Mouse (Mus musculus) embryonic facial prominence, embryonic 11.5 days (tissue): ENCODE results near the gene Stat1. TPM values are rescaled to one million over a fixed set of nuclear protein-coding genes. Genes with fewer than 3 reads are reported as not detected.

Experiments
- ATAC-seq: fragments of 200-750 bp; cut with Nextera tagmentation; replicated peaks from 2 replicates; pipeline ENCODE4 v1.8.0; 2017; ENCODE audit warnings: low read depth; ENCODE audit not compliant: insufficient number of reproducible peaks, low FRiP score, low TSS enrichment
- DNase-seq: peaks from one replicate; pipeline ENCODE4 v3.0.0-alpha.2; 2015; ENCODE audit warnings: low spot score
- H3K27ac ChIP-seq: fragments of 300-500 bp; sonication (generic); replicated peaks from 2 replicates; pipeline ENCODE4 v1.5.1; 2014; ENCODE audit warnings: mild to moderate bottlenecking, low read depth, low read length, control low read depth
- H3K27me3 ChIP-seq: fragments of 300-500 bp; sonication (generic); 2 replicates; pipeline ENCODE4 v1.6.1; 2014; ENCODE audit warnings: mild to moderate bottlenecking, low read length, moderate library complexity, mixed read lengths; ENCODE audit not compliant: control insufficient read depth, insufficient read depth
- H3K36me3 ChIP-seq: fragments of 300-500 bp; sonication (generic); replicated peaks from 2 replicates; pipeline ENCODE4 v1.6.1; 2014; ENCODE audit warnings: low read depth, mild to moderate bottlenecking, low read length, moderate library complexity, mixed read lengths; ENCODE audit not compliant: control insufficient read depth, insufficient read depth
- H3K4me1 ChIP-seq: fragments of 300-500 bp; sonication (generic); 2 replicates; pipeline ENCODE4 v1.6.1; 2014; ENCODE audit warnings: low read length, mixed read lengths; ENCODE audit not compliant: control insufficient read depth, insufficient read depth
- H3K4me2 ChIP-seq: fragments of 300-500 bp; sonication (generic); 2 replicates; pipeline ENCODE4 v1.6.1; 2014; ENCODE audit warnings: low read depth, mild to moderate bottlenecking, control low read depth, low read length, moderate library complexity
- H3K4me3 ChIP-seq: fragments of 300-500 bp; sonication (generic); 2 replicates; pipeline ENCODE4 v1.5.1; 2014; ENCODE audit warnings: low read depth, low read length, control low read depth
- H3K9ac ChIP-seq: fragments of 300-500 bp; sonication (generic); replicated peaks from 2 replicates; pipeline ENCODE4 v1.6.1; 2014; ENCODE audit warnings: mild to moderate bottlenecking, control low read depth, low read length
- H3K9me3 ChIP-seq: fragments of 300-500 bp; sonication (generic); replicated peaks from 2 replicates; pipeline ENCODE4 v1.6.1; 2016; ENCODE audit warnings: mild to moderate bottlenecking, low read length, inconsistent platforms, mixed read lengths; ENCODE audit not compliant: control insufficient read depth
- WGBS: fragments of 180-500 bp; shearing (Covaris S2); extraction: QIAGEN DNeasy Blood & Tissue Kit; methylation state at CpG from one replicate; pipeline ENCODE4 v1.1.7; 2014; 5-methylcytosine and 5-hydroxymethylcytosine counted together
- polyA plus RNA-seq: library from polyadenylated mRNA; unstranded; fragments of >200 nt; fragmentation: Nextera tagmentation; extraction: Ambion mirVana; gene quantifications from 2 replicates; pipeline ENCODE4 v1.2.1, GENCODE M21; 2014

Stat1 gene
- polyA plus RNA-seq, 1 experiment from 2014 or later = 13.1 TPM

DNA sequence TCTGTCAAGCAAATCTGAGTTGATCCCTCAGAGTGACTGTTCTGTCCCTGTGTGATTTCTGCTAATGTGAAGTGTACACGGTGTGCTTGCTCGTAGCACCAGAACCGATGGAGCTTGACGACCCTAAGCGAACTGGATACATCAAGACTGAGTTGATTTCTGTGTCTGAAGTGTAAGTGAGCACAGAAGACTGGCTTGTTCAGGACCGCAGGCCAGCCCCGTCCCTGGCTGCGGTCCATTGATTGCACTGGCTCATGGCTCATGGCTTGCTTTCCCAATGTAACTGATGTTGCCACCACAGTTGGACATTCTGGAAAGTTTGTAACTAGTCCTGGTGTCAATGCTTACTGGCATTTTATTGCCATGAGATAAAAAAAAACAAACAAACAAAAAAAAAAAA lies 35.6 kb downstream of the Stat1 start:
- Histone ChIP-seq H3K4me1 (no peaks in the 10 kb centered on the region), H3K9ac (no peak overlapping the region), H3K36me3 (no peaks in the 10 kb centered on the region), H3K4me3 (no peak overlapping the region), H3K9me3 (no peaks in the 10 kb centered on the region), H3K27ac (no peak overlapping the region), H3K4me2 (no peak overlapping the region), H3K27me3 (no peaks in the 10 kb centered on the region)
- no peak for ATAC-seq
- DNase-seq = no peak
- WGBS = 89% methylated on average over 8 of the region's 8 CpGs

DNA sequence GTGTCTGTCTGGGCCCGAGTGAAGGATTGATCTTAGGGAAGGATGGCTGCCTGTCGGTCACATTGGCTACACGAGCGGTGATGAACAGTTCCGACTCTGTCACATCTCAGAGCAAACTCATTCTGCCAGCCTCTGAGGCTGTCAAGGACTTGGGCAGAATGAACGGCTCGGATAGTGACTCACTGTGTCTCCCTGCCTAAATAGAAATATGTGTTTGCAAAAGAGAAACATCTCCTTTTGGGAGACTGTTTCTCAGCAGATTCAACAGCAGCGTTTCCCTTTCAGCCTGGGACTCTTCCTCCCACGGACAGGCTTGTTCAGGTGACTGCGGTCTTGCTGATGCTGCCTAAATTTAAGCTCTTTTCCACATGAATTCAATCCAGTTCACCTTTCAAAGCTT lies 37.1 kb downstream of the Stat1 start:
- ATAC-seq (no peak), DNase-seq (no peak)
- H3K4me2 ChIP-seq = no peak overlapping the region
- H3K36me3 ChIP-seq = no peaks in the 10 kb centered on the region
- H3K27ac ChIP-seq = no peak overlapping the region
- no peaks in the 10 kb centered on the region for H3K9me3 ChIP-seq
- H3K27me3 ChIP-seq = no peaks in the 10 kb centered on the region
- H3K4me1 ChIP-seq = no peaks in the 10 kb centered on the region
- no peak overlapping the region for H3K4me3 ChIP-seq
- WGBS = 87% methylated on average over 10 of the region's 10 CpGs
- H3K9ac ChIP-seq = no peak overlapping the region

DNA sequence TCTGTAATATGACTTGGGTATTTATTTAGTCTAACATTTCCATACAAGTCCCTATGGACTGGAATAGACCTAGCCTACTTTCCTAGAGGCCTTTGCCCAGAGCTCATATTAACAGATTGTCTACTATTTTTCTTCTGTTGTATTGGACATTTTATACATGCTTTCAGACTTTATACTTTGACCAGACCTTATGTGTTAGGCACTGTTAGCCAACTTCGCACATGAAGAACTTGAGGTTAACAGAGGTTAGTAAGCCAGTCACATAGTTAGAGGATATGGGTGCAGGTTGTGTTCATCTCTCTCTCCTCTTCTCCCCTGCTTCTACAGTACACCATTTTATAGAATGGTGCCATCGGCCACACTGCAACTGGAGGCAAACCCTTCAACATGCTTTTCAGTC lies 38.8 kb downstream of the Stat1 start:
- no peaks in the 10 kb centered on the region for H3K9me3 ChIP-seq
- no peak overlapping the region for H3K27ac ChIP-seq
- H3K27me3 ChIP-seq = no peaks in the 10 kb centered on the region
- no peak for ATAC-seq
- 96% methylated on average over 2 of the region's 2 CpGs for WGBS
- H3K4me1 ChIP-seq = no peaks in the 10 kb centered on the region
- no peak overlapping the region for H3K4me3 ChIP-seq
- H3K36me3 ChIP-seq = no peaks in the 10 kb centered on the region
- DNase-seq = no peak
- no peak overlapping the region for H3K9ac ChIP-seq
- no peak overlapping the region for H3K4me2 ChIP-seq

DNA sequence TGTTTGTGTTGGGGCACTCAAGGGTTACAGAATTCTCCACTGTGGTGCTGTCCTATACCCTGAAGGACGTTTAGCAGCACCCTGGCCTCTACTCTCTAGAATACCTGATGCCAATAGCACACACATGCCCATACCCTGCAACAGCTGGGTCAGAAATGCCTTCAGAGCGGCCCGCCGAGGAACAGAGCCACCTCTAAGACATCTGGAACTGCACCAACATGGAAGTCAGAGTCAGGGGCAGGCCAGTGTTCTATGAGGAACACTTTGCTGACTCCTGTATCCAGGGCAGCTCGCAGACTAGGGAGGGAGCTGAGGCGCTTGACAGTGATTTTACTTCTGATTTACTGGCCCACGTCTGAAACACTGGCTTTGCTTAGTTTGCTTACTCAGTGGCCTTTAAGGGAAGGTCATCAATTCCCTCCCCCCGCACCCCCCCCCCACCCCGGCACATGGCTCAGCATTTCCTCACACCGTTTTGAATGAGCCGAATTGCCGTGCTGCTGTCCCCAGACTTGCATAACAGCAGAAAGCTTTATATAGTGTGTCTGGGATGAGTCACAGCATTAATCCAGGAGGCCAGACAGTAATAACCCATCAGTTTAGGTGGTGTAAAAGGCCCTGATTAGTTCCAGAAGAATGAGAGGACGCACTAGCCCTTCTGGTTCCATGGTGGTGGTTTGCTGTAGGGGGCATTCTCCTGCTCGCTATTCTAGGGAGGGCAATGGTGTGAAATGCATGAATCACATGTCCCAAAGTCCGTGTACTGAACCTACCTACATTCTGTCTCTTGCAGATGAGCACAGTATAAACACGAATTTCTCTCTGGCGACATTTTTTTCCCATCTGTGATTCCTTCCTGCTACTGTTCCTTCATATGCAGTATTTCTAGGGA lies 39.5 kb downstream of the Stat1 start:
- DNase-seq = no peak
- Histone ChIP-seq H3K9ac (no peak overlapping the region), H3K4me1 (no peaks in the 10 kb centered on the region), H3K4me2 (no peak overlapping the region), H3K36me3 (no peaks in the 10 kb centered on the region), H3K4me3 (no peak overlapping the region), H3K9me3 (no peaks in the 10 kb centered on the region), H3K27me3 (no peaks in the 10 kb centered on the region), H3K27ac (no peak overlapping the region)
- WGBS = 77% methylated on average over 17 of the region's 17 CpGs
- ATAC-seq = no peak

DNA sequence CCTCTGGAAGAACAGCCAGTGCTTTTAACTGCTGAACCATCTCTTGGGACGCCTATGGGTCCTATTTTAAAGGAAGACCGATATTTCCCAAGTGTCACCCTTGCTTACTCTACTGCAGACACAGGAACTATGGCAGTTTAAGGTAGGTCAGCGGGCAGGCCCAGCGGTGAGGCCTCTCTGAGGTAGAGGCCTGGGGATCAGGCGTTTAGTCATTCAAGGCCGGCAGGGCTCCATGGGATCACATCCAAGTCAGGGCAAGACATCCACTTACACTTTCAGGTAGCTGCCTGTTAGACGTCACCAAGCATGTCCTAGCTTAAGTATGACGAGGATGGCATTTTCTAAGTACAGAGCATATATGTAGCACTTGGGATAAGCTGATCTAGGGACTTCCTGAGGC lies 41.9 kb downstream of the Stat1 start:
- DNase-seq = no peak
- Histone ChIP-seq H3K9me3 (no peaks in the 10 kb centered on the region), H3K4me2 (no peak overlapping the region), H3K36me3 (no peaks in the 10 kb centered on the region), H3K27ac (no peak overlapping the region), H3K4me3 (no peak overlapping the region), H3K9ac (no peak overlapping the region), H3K4me1 (no peaks in the 10 kb centered on the region), H3K27me3 (no peaks in the 10 kb centered on the region)
- ATAC-seq = no peak
- WGBS = 84% methylated on average over 8 of the region's 8 CpGs

DNA sequence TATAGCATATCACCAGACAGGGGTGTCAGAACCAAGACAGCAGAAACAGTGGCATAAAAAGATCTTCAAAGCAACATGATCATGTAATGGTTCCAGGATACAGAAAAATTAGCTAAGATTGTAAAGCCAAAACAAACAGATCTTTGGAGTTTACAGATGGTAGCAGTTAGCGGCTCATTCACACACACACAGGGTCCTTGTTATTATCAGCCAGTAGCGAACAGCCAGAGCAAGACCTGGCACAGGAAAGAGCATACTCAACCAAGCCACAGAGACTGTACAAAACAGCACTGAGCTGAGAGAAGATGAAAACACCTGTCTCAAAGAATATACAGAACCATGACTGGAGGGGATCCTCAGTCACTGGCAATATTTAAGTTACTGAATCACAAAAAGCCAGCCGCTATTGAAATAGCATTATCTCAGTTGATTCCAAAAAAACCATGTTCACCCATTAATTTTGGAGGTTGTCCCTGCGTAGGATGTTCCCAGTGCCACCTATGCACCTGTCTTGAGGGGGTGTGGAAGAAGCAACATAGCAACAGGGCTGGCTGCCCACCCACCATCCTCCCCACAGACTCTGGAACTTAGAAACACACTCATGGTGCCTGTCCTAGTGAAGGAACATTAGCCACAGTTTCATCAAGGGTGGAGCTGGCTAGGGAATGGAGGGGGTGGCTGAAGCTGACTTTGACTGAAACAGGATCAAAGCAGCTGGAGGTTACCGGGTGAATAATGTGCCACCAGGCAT lies 44.6 kb downstream of the Stat1 start:
- Histone ChIP-seq H3K9me3 (no peaks in the 10 kb centered on the region), H3K27me3 (no peaks in the 10 kb centered on the region), H3K36me3 (no peaks in the 10 kb centered on the region), H3K4me2 (no peak overlapping the region), H3K4me1 (no peaks in the 10 kb centered on the region), H3K9ac (no peak overlapping the region), H3K4me3 (no peak overlapping the region), H3K27ac (no peak overlapping the region)
- 79% methylated on average over 5 of the region's 5 CpGs for whole genome bisulfite sequencing
- ATAC-seq (no peak), DNase-seq (no peak)

DNA sequence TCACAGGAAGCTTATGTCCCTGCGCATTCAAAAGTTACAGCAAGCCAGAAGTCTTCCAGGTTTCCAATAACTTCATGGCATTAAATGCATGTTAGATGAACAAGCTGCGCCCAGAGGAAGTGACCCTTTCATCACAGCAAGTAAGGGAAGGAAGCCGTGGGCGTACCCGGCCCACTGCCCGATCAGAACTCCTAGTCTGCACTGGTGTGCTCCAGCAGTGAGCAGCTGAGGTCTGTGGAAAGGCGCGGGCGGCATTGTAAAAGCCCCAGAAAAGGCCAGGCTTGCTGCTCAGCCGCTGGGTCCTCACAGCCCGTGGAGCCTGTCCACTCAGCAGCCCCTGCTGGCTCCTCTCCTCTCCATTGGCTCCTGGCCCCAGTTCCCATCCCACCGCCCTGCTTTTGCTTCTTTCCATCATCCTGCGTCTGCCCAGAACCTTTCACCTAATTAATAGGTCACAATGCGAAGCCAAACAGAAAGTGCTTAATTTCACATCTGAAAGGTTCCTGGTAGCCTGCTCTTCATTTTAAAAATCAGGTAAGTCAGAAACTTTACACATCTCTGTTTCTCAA lies 47.5 kb downstream of the Stat1 start:
- Histone ChIP-seq H3K4me2 (no peak overlapping the region), H3K36me3 (no peaks in the 10 kb centered on the region), H3K4me3 (no peak overlapping the region), H3K4me1 (no peaks in the 10 kb centered on the region), H3K9me3 (no peaks in the 10 kb centered on the region), H3K27me3 (no peaks in the 10 kb centered on the region), H3K27ac (no peak overlapping the region), H3K9ac (no peak overlapping the region)
- no peak for ATAC-seq
- no peak for DNase-seq
- WGBS = 68% methylated on average over 14 of the region's 14 CpGs

DNA sequence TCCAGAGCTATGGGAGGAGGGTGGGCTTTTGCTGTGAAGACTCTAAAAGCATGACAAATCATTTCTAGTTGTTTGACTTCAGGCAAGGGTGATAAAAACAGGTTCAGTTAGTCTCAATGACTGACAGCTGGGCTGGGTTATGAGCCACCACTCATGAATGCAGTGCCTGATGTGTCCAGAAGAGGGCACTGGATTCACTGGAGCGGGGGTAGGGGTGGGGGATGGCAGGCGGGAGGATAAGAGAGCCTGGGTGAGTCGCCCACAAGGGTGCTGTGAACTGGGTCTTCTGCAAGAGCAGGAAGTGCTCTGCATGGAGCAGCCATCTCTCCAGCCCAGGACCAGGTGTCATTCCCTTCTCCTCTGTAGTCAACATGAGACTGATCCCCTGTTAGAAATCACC lies 50.8 kb downstream of the Stat1 start:
- DNase-seq = peak; percentile 56
- no peaks in the 10 kb centered on the region for H3K27me3 ChIP-seq
- no peaks in the 10 kb centered on the region for H3K9me3 ChIP-seq
- H3K27ac ChIP-seq = no peak overlapping the region
- H3K9ac ChIP-seq = no peak overlapping the region
- no peaks in the 10 kb centered on the region for H3K4me1 ChIP-seq
- no peaks in the 10 kb centered on the region for H3K36me3 ChIP-seq
- no peak overlapping the region for H3K4me3 ChIP-seq
- peak; percentile 40; the same call in 1 of the 2 replicates for ATAC-seq
- 15% methylated on average over 3 of the region's 3 CpGs for WGBS
- H3K4me2 ChIP-seq = no peak overlapping the region
